Mouse (Mus musculus) frontal cortex, postnatal 36 days (tissue): ENCODE measurements around the gene Cldn15.
A peak's percentile ranks its signal among the peaks of the same experiment; 100 is the strongest.
"Not testable (repeated sequence)": the region's sequence is repeated elsewhere in the genome, so short reads cannot be mapped to it uniquely, and the experiment has no call there.

Experiments
- DNase-seq, 2 experiments: peaks; one replicate each; pipeline ENCODE4 v3.0.0; 2022; ENCODE audit warnings: low spot score in 2 of 2

Gene Cldn15

DNA sequence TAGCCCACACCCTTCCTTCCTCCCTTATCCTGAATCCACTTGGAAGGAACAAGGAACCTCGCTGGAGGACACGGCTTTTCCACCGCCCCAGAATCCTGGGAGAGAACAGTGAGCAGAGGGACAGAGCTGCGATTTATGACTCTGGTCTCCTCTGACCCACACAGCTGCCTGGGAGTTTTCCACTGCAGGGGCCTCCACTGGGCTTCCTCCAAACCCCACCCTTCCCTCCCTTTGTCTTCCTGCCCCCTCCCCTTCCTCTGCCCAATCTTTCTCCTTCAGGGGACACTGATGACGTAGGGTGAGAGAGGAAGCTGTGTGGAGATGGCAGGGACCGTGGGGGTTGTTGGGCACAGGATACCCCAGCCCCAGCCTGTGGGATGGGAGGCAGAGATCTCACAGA is at the start of gene Cldn15:
TSS of gene Cldn15 (plus strand) at position 286 of the 400 bp plus-strand sequence.
- no peak for DNase-seq

DNA sequence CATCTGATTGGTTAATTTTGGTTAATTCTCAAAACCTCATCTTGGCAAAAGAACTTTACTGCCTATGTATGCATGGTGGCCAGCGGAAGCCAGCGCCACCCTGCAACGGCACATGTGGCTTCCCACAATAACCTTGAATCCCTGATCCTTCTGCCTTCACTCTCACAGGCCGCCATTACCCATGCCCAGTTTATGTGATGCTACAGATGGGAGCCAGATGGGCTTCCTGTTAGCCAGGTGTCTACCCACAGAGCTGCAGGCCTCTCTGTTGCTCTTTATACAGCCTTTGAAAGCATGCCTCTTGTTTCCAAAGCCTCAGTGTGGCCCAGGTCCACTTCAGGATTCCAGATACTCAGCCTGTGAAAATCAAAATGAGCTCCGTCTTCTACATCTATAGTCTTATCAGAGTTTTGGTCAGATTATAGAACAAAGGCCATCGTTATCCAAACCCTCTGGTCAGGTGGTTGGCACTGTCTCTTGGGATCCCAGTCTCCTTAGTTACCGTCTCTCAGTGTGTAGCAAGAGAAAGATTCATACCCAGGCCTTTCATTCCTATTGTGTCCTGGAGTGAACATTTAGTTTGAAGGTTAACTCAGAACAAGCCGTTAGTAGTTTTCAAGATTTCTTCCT is 48.7 kb upstream of the Cldn15 start:
- DNase-seq, result no peak

DNA sequence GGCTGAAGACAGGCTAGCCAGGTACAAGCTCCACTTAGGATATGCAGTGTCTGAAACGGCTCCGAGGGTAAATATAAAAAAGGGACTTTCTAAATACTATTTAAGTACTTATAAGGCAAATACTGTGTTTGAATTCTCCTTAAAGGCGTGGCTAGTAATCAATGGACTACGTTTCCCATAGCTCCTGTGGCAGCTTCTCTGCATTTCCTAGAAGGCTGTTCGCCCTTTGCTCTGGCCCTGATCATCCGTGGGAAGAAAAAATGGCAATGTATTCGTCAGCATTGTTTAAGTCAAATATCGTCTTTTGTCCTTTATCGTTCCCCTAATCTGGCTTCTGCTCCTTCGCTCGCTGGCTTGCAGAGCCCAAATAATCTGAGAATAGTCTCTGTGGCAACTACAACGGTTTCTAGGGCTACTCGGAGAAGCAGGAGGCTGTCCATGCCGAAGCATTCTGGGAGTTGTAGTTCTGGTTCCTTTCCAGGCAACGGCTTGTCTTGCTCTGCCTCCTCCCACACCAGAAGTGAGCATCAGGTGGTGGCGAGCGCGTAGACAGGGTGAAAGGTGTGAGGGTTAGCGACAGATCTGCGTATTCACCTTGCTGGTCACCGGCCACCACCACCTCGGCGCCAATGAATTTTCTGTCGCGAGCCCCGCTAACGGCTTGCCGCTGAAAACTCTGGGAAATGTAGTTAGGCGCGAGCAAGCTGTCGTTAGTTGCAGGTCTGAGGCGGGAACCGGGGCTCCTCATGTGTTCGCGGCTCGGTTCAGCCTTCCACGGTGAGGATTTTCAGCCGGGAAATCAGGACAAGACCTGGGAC is 47.6 kb upstream of the Cldn15 start:
- peak; percentile 87 to 89 for DNase-seq

DNA sequence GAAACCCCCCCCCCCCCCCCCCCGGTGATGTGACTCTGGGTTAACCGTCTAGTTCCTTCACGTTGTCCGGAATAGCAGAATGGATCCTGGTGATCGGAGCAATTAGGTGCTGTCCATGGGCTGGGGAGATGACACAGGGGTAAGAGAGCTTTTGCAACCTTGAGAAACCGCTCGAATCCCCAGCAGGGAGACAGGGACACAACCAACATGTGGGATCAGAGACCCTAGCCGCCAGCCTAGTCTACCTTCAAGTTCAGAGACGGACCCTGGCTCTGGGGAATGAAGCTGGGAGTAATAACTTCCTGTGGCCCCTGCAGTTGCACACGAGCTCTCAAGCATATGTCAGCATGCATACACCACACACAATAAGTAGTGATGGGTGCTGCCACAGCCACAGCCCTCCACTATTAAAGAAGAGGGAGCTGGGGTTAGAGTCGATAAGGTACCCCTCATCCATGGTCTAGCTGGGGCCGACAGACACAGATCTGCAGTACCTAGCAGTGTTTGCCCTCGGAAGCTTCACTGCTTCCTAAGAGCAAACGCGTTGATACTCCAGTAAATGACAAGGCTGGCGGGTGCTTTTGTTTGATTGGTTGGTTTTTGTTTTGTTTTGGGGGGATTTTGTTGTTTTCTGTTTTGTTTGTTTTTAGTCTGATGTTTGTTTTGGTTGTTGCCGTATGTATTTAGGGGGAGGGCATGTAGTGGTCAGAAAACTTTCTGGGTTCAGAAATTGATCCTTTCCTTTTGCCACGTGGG is 46.7 kb upstream of the Cldn15 start:
- DNase-seq, result peak in 1 of 2 experiments; percentile 10

DNA sequence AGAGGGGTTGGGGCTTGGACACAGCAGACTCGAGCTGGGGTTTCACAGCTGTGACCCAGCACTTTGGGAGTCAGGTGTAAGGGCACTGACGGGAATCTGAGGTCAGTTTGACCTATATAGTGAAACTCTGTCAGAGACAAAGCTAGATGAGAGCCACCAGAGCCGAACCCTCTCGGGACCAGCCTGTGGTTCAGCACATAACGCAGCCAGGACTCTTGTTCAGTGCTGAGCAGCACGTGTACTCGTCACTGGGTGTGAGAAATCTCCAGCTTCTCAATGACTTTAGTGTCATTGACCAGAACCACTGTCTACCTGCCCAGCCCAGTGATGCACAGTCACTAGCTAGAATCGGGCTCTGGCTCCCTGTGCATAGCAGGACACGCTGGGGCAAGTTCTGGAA is 43.6 kb upstream of the Cldn15 start:
- DNase-seq, result no peak

DNA sequence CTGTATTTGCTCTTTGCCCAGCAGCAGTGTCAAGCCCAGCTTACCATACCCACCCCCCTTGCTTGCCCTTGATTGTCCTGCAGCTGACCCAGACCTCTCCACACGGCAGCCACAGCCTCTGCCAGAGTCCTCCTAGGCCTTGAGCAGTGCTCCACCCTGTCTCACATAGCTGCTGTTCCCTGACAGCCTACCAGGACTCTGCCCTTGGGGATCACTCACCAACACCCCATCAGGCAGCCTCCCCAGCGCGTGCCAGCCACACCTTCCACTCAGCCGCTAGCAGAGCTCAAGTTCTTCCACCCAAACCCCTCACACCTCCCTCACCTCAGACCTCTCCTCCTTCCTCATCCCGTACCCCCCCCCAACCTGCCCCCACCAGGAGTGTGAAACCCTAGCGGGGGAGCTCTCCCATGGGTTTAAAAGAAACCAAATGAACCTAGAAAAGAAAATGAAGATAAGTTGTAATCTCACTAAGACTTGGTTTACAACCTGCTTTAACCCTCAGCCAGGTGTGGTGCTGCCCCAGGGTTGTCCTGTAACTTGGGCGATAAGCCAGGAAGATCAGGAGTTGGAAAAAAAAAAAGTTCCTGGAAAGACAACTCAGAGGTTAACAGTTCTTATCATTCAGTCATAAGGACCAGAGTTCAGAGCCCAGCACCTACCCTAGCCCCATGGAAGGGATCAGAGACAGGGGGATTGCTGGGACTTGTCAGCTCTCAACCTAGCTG is 42.5 kb upstream of the Cldn15 start:
- no peak for DNase-seq

DNA sequence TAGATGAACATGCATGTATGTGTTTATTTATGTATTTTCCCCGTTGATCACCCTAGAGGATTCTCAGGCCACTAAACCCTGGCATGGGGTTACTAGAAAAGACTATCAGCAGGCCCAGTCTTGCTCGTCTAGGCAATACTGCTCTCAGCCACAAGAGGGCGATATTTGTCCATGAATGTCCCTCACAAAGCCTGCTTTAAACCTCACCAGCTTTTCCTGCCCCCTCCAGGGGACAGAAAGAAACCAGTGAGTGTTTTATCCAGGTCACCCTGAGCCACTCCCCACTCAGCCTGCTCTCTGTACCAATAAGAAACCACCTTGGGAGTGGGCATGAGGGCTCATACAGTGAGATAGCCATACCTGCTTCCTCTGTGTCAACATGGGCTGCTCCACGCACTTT is 37.3 kb upstream of the Cldn15 start:
- peak; percentile 80 to 90 for DNase-seq

DNA sequence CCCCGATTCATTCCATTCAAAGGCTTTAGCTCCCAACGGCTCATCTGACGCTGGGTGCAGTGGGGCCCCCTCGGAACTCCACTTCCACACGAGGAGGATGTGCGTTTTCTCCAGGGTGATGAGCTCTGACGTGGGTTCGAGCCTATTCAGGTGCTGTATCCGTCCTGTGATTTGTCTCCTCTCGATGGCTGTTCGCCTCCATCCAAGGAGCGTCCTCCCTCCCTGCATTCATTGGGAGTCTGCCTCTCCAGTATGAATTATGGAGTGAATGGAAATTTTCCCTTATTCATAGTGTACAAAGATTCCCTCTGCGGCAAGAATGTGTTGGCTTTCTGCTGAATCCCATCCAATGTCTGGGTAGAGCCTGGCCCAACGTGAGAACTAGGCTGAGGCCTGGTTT is 34.5 kb upstream of the Cldn15 start:
- peak; percentile 13 to 20 for DNase-seq

DNA sequence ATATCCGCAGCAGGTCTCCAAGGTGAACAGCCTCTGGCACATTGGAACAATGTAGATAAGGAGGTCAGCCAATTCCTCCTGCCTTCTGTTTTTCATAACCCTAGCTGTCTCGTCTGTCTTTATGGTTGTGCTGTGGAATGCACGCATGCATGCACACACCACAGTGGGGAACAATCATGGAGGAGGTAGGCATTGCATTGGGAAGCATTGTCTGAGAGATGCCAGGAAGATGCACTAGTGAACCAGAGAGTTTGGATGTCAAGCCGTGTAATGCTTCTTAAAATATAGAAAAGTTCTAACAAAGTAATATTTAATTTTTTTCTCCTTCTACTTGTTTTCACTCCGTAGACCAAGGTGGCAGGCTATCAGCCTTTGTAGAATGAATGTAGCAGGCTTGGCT is 33.5 kb upstream of the Cldn15 start:
- DNase-seq, result no peak

DNA sequence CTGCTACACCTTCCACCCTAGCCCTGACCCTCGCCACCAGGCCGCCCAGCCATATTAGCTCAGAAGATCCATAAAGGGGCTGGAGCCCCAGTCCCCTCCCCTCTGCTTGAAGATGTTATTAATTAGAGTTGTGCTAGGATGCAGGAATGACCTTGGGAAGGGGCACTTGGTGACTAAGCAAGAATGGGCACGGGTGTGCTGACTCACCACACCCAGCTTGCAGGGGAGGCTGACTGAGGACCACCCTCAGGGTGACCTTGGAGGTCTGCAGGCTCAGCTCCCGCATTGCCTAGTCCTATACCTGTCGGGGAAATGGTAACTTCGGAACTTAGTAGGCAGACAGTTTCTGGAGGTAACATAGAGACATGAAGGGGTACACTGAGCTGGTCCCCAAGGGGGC is 32.5 kb upstream of the Cldn15 start:
- no peak for DNase-seq

DNA sequence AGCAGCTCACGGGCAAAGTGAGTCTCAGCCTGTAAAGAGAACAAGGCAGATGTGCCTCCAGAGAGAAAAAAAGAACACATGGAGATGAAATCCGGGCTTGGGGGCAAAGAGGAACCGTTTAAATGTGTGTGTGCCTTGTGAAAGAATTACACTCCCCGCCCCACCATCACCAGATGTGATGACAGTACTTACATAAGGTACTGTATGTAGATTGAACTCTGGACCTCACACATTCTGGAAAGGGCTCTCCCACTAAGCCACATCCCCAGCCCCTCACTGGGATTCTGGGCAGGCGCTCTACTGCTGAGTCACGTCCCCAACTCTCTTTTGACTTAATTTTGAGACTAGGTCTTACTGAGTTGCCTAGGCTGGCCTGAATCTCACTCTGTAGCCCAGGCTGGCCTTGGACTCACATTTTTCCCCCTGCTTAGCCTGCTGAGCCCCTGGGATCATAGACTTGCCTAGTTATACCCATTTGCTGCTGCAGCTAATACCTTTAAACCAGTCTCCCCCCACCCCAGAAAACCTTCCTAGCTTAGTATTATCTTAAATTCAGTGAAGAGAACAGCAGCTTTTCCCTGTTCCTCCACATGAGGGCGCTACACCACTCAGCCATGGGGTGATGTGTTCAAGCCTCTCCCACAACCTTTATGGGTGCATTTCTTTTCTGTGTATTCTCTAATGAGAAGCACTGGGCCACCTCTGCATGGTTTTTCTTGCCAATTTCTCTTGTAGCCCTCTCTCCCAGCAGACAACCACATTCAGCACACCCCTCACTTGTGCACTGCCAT is 30.3 kb upstream of the Cldn15 start:
- no peak for DNase-seq

DNA sequence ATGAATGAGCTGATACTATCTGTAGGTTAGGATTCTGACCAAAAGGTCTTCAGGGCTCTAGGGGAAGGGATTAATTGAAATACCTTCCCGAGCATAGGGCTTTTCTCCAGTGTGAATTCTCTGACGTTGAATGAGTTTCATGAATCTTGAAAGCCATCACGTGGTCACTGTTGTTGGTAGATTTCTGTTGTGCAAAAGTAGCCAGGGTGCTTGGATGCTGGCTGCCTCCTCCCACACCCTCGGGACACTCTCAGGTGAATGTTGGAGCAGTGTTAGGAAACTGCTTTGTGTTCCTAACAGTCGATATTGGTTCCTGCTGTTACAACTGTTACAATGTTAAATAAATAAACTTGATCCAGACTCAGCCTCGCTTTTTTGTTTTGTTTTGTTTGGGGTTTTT is 29.7 kb upstream of the Cldn15 start:
- no peak for DNase-seq

DNA sequence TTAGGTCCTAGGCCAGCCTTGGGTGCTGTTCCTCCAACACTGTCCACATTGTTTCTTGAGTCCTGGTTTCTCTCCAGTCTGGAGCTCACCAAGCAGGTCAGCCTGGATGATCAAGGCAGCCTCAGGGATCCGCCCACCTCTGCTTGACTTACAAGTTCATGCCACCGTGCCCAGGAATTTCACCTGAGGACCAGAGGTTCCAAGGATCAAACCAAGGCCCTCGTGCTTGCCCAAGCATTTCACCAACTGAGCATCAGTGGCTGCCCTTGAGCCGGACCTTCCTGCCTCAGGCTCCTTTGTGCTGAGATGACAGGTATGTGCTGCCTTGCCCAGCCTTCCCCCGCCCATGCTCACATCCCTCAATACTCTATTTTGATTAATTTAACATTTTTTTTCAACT is 28.8 kb upstream of the Cldn15 start:
- no peak for DNase-seq

DNA sequence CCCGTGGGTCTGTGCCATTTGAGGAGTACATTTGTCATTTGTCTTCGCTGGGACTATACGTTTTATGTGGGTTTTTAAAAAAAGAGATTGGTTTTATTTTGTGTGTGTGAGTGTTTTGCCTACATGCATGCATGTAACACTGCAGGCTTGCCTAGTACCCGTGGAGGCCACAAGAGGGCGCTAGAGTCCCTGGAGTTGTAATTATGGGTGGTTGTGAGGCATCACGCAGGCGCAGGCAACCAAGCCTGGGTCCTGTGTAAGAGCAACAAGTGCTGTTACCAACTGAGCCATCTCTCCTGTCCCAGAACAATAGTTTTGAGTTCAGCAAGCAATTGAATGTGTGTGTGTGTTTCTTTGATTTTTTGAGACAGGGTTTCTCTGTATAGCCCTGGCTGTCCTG is 27.1 kb upstream of the Cldn15 start:
- DNase-seq, result no peak

DNA sequence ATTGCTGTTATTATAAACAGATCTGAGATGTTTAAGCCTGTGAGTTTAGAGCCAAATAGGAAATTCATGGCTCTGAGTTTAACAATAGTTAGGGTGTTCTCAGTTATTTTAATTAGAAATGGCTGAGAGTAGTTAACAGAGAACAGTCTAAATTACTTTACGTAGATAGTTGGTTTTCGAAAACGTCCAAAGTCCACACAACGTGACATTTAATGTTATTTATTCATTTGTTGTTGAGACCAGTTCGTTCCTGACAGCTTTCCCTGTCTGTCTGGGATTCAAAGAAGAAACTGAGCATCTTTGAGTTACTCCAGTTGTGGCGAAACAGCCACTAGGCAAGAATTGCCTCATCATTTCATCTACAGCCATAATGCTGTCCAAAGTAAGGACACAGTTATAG is 26.4 kb upstream of the Cldn15 start:
- not testable (repeated sequence) for DNase-seq

DNA sequence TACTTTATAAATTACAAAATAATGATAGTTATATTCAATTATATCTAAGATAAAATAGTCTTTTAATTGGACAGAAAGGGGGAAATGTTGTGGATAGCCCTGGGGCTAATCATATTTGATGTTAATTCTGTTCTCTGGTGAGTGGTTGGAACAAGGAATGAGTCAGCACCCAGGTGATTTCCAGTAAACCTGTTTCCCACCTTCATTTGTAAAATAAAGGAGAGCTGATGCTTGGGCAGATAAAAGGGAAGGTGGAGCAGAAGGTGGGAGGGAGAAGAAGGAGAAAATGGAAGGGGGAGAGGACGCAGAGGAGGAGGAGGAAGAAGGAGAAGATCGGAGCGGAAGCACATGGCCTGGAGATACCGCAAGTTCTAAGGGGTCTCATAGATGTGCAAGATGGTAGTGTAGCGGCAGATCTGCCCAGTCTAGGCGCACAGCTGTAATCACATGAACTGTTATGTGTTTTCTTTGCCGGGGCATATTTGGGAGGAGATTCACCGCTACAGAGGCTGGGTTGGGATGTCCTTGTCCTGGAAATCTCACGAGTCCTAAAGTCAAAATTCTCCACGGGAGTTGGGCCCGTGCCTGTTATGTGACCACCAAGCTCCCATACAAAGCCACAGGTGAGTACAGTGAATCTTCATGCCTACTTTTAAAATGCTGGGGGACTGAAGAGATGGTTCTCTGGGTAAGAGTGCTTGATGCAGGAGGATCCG is 25.4 kb upstream of the Cldn15 start:
- DNase-seq, result no peak

DNA sequence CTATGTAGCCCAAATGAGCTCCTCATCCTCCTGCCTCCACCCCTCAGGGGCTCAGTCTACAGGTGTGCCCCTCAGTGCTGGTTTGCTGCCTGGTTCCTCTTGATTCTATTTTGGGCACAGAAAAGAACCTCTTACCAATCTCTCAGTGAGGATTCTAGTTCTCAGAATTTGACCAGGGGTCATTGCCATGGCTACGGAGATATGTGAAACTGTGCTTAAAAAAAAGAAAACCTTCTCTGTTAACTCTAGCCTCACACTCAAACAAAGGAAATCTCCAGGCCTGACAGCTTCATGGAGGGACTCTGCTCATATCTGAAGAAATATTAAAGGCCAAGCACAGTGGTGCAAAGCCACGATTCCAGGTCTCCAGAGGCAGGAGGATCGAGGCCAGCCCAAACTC is 23.6 kb upstream of the Cldn15 start:
- no peak for DNase-seq

DNA sequence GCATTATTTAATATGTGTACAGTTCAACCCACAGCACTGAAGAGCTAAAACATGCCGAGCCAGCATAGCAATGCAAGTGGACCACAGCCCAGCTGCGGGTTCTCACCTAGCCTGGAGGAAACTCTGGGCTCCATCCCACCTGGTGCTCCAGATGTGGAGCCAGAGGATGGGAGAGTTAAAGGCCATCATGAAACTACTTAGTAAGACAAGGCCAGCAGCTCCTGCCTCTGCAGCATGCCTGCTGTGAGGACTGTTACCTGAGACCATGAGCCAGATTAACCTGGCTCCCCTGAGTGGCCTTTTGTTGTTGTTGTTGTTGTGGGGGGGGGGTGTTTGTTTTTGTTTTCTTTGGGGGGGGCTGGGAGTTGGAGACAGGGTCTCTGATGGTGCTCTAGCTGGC is 23.0 kb upstream of the Cldn15 start:
- no peak for DNase-seq

DNA sequence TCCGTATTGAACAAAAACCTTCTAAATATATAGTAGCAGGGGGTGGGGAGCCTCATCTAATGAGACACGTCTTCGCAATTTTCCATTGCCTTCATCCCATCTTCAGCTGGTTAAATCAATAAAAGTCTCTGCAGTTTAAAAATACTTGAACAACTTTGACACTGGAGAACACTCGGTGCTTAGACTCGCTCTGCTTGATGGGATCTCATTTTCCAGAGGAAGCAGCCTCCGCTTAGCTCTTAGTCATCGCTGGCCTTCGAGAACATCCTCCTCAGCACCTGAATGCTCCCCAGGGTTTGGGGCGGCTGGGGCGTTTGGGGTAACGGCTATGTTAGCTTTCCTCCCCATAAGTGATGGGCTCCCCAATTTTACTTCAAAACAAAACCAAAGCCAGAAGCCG is 21.3 kb upstream of the Cldn15 start:
- no peak for DNase-seq

DNA sequence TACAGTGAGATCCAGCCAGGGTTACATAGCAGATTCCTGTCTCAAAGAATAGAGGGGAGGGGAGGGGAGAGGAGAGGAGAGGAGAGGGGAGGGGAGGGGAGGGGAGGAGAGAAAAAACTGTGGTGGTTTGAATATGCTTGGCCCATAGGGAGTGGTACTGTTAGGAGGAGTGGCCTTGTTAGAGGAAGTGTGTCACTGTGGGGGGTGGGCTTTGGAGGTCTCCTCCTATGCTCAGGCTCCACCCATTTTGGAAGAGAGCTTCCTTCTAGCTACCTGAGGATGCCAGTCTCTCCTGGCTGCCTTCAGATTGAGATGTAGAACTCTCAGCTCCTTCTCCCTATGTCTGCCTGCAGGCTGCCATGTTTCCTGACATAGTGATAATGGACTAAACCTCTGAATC is 18.5 kb upstream of the Cldn15 start:
- no peak for DNase-seq
